23 mouse cellular contexts compared by ENCODE assay signal in genomic region chr1:131204461-131204860, GRCm38 (mm10). TPM values are rescaled to one million over a fixed set of nuclear protein-coding genes. Genes with fewer than 3 reads are reported as not detected.
DNase-seq lines count a peak whose midpoint lies in the region; ATAC-seq lines count a peak whose summit lies in the region.
"Had no signal": no experiment of that assay in that cellular context is flagged by ENCODE, and none has a peak within 500 bp of the region (broad histone marks: within the 10 kb centered on the region; RNA-seq: fewer than 3 reads in every experiment).

No protein-coding gene starts in this region.

- H3K27ac ChIP-seq in forebrain, embryonic 10.5 days: no peak overlapping the region
- H3K27ac ChIP-seq: forebrain, embryonic 12.5 days; gastrocnemius, adult 2 months; heart, embryonic 13.5 days; hindbrain, embryonic 14.5 days; limb, embryonic 12.5 days; liver, embryonic 13.5 days; lung, embryonic 15.5 days; macrophage; midbrain, embryonic 13.5 days; neural tube, embryonic 15.5 days had no signal

- no peaks in the 10 kb centered on the region for H3K36me3 ChIP-seq in forebrain, embryonic 10.5 days (replicated peaks)
- H3K36me3 ChIP-seq: forebrain, embryonic 12.5 days; heart, embryonic 13.5 days; limb, embryonic 12.5 days; liver, embryonic 13.5 days; lung, embryonic 15.5 days; midbrain, embryonic 13.5 days; neural tube, embryonic 15.5 days had no signal

- H3K9me3 ChIP-seq in forebrain, embryonic 10.5 days: no peaks in the 10 kb centered on the region
- H3K9me3 ChIP-seq: forebrain, embryonic 12.5 days; heart, embryonic 13.5 days; limb, embryonic 12.5 days; liver, embryonic 13.5 days; lung, embryonic 15.5 days; midbrain, embryonic 13.5 days; neural tube, embryonic 15.5 days had no signal

- H3K27me3 ChIP-seq in forebrain, embryonic 10.5 days (ENCODE audit: poor library complexity, severe bottlenecking): no peaks in the 10 kb centered on the region
- H3K27me3 ChIP-seq: forebrain, embryonic 12.5 days; heart, embryonic 13.5 days; limb, embryonic 12.5 days; liver, embryonic 13.5 days; lung, embryonic 15.5 days; midbrain, embryonic 13.5 days; neural tube, embryonic 15.5 days had no signal

- DNase-seq in 416B (ENCODE audit: low read depth): peak; percentile 64
- peak; percentile 70 for DNase-seq in thymus, postnatal 14 days
- no peak for DNase-seq in layer of hippocampus, adult 18-20 months (ENCODE audit: low spot score in 2 of 2)
- DNase-seq in forebrain, embryonic 10.5 days (ENCODE audit: extremely low spot score, low spot score): no peak
- DNase-seq in urinary bladder, postnatal 4 days (ENCODE audit: low spot score in 2 of 2): no peak
- DNase-seq: adrenal gland, postnatal 36 days; cerebellum, adult 18-20 months; gastrocnemius, adult 2 months; heart, adult 11 months; kidney, postnatal 4 days; liver, embryonic 13.5 days; right cerebral cortex, postnatal 14 days had no signal

- WGBS in forebrain, embryonic 10.5 days: 82% methylated on average over 8 of the region's 8 CpGs

- H3K4me1 ChIP-seq in forebrain, embryonic 10.5 days: peaks cover 10% of the 10 kb centered on the region
- H3K4me1 ChIP-seq: forebrain, embryonic 12.5 days; midbrain, embryonic 13.5 days had no signal

- peak; percentile 76 for ATAC-seq in CD4-positive, CD25-positive, alpha-beta regulatory T cell, adult 4 months
- peak; percentile 4; the same call in 1 of the 2 replicates for ATAC-seq in megakaryocyte, adult 5-6 weeks (ENCODE audit: poor library complexity, severe bottlenecking)
- ATAC-seq: intestine, embryonic 16.5 days; midbrain, embryonic 13.5 days had no signal

- H3K4me3 ChIP-seq in forebrain, embryonic 10.5 days: no peak overlapping the region
- H3K4me3 ChIP-seq: forebrain, embryonic 12.5 days; gastrocnemius, adult 2 months; heart, embryonic 13.5 days; limb, embryonic 12.5 days; liver, embryonic 13.5 days; lung, embryonic 15.5 days; midbrain, embryonic 13.5 days; neural tube, embryonic 15.5 days had no signal

RNA-seq across cellular contexts. Expression of gene Rassf5, which starts 40.6 kb away (rescaled TPM):
- polyA plus RNA-seq in CD4-positive, CD25-positive, alpha-beta regulatory T cell, adult 4 months (2017; shearing (Covaris generic)): 100 to 1,000 TPM; 330 to 423 TPM
- 81.7 and 97.9 TPM in 2 replicates for total RNA-seq in megakaryocyte, adult 5-6 weeks (2015)
- total RNA-seq in megakaryocyte, adult 5-6 weeks (2017): 99.6 and 110 TPM in 2 replicates
- total RNA-seq in layer of hippocampus, adult 18-20 months (2021): 10 to 100 TPM; 15.9 to 17.4 TPM
- 0.69 and 0.95 TPM in 2 replicates for polyA plus RNA-seq in forebrain, embryonic 10.5 days (2016; fragmentation: Nextera tagmentation; extraction: Ambion mirVana)

RNA-seq across cellular contexts. Expression of gene Eif2d, which starts 51.5 kb away (rescaled TPM):
- polyA plus RNA-seq in CD4-positive, CD25-positive, alpha-beta regulatory T cell, adult 4 months (2017; shearing (Covaris generic)): 10 to 100 TPM; 52.0 to 75.1 TPM
- total RNA-seq in megakaryocyte, adult 5-6 weeks (2015): 28.7 and 31.0 TPM in 2 replicates
- total RNA-seq in megakaryocyte, adult 5-6 weeks (2017): 23.1 and 24.5 TPM in 2 replicates
- total RNA-seq in layer of hippocampus, adult 18-20 months (2021): 10 to 100 TPM; 37.0 to 38.3 TPM
- 66.9 and 70.2 TPM in 2 replicates for polyA plus RNA-seq in forebrain, embryonic 10.5 days (2016; fragmentation: Nextera tagmentation; extraction: Ambion mirVana)

Comparison
In these comparisons a context has a peak if more than half of its experiments do, and no peak if none do; other contexts are left out.
1. DNase-seq: peak in 416B (single experiment) and thymus, postnatal 14 days (single experiment); none in layer of hippocampus, adult 18-20 months (0 of 2), forebrain, embryonic 10.5 days (single experiment) and urinary bladder, postnatal 4 days (0 of 2).
2. RNA of gene Rassf5, which starts 40.6 kb away (total RNA-seq): 81.7 to 110 TPM in megakaryocyte, adult 5-6 weeks; 15.9 to 17.4 TPM in layer of hippocampus, adult 18-20 months; every median in the first group is over 4 times any median in the second.